In genomic region chr4:155213052-155213751, GRCm38 (mm10) we compare ENCODE assay signal across 10 mouse cellular contexts. TPM values are rescaled to one million over a fixed set of nuclear protein-coding genes. Genes with fewer than 3 reads are reported as not detected.
A peak's percentile ranks its signal among the peaks of the same experiment; 100 is the strongest.
DNase-seq lines count a peak whose midpoint lies in the region; ATAC-seq lines count a peak whose summit lies in the region.
"Had no signal": no experiment of that assay in that cellular context is flagged by ENCODE, and none has a peak within 500 bp of the region (broad histone marks: within the 10 kb centered on the region; RNA-seq: fewer than 3 reads in every experiment).

No protein-coding gene starts in this region.

- no peak overlapping the region for H3K9ac ChIP-seq in neural tube, embryonic 12.5 days
- 0 out of 2 replicates have a peak overlapping the region, but pooled peaks have one; percentile 31 for H3K9ac ChIP-seq in hindbrain, embryonic 11.5 days (ENCODE audit: low read depth, low read length)
- no peak overlapping the region for H3K9ac ChIP-seq in neural tube, embryonic 14.5 days (replicated peaks; ENCODE audit: low read depth, low read length)
- H3K9ac ChIP-seq: embryonic facial prominence, embryonic 15.5 days had no signal

- DNase-seq in neural tube, embryonic 10.5 days (ENCODE audit: extremely low spot score, low spot score), result no peak
- DNase-seq in cerebellum, adult 9-11 months, result peak; percentile 83
- no peak for DNase-seq in hindbrain, embryonic 11.5 days (ENCODE audit: low spot score)
- DNase-seq in spleen, postnatal 4 days (ENCODE audit: low spot score in 2 of 2), result no peak
- DNase-seq in testis, postnatal 14 days (ENCODE audit: low spot score), result no peak
- DNase-seq in adrenal gland, adult 18-20 months (ENCODE audit: low spot score in 2 of 2), result no peak
- DNase-seq: kidney, adult 8-10 months had no signal

- no peaks in the 10 kb centered on the region for H3K27me3 ChIP-seq in neural tube, embryonic 12.5 days (replicated peaks)
- H3K27me3 ChIP-seq in hindbrain, embryonic 11.5 days (ENCODE audit: control insufficient read depth, insufficient read depth, low read length), result no peaks in the 10 kb centered on the region
- no peaks in the 10 kb centered on the region for H3K27me3 ChIP-seq in neural tube, embryonic 14.5 days (ENCODE audit: control insufficient read depth, insufficient read depth, low read length)
- H3K27me3 ChIP-seq: embryonic facial prominence, embryonic 15.5 days had no signal

- no peaks in the 10 kb centered on the region for H3K9me3 ChIP-seq in neural tube, embryonic 12.5 days
- H3K9me3 ChIP-seq in hindbrain, embryonic 11.5 days (ENCODE audit: control insufficient read depth, low read length), result no peaks in the 10 kb centered on the region
- H3K9me3 ChIP-seq in neural tube, embryonic 14.5 days (ENCODE audit: control insufficient read depth, low read length), result no peaks in the 10 kb centered on the region
- H3K9me3 ChIP-seq: embryonic facial prominence, embryonic 15.5 days had no signal

- peak overlapping the region; percentile 33; the same call in 1 of the 2 replicates for H3K4me2 ChIP-seq in neural tube, embryonic 12.5 days (replicated peaks)
- no peak overlapping the region for H3K4me2 ChIP-seq in hindbrain, embryonic 11.5 days (replicated peaks; ENCODE audit: low read depth, low read length)
- 0 out of 2 replicates have a peak overlapping the region, but pooled peaks have one; percentile 17 for H3K4me2 ChIP-seq in neural tube, embryonic 14.5 days (ENCODE audit: low read depth, low read length)
- H3K4me2 ChIP-seq: embryonic facial prominence, embryonic 15.5 days had no signal

- WGBS in neural tube, embryonic 12.5 days, result 56% methylated on average over 9 of the region's 9 CpGs
- WGBS in hindbrain, embryonic 11.5 days, result 71% methylated on average over 9 of the region's 9 CpGs
- 42% methylated on average over 9 of the region's 9 CpGs for WGBS in neural tube, embryonic 14.5 days

- peaks cover 14% of the 10 kb centered on the region for H3K36me3 ChIP-seq in neural tube, embryonic 12.5 days
- no peaks in the 10 kb centered on the region for H3K36me3 ChIP-seq in hindbrain, embryonic 11.5 days (ENCODE audit: control insufficient read depth, insufficient read depth, low read length)
- H3K36me3 ChIP-seq in neural tube, embryonic 14.5 days (ENCODE audit: control insufficient read depth, insufficient read depth, low read length), result no peaks in the 10 kb centered on the region

- H3K4me3 ChIP-seq in neural tube, embryonic 12.5 days, result no peak overlapping the region
- H3K4me3 ChIP-seq in hindbrain, embryonic 11.5 days (ENCODE audit: low read depth, low read length), result no peak overlapping the region
- no peak overlapping the region for H3K4me3 ChIP-seq in neural tube, embryonic 14.5 days (ENCODE audit: low read depth, low read length)
- H3K4me3 ChIP-seq: embryonic facial prominence, embryonic 15.5 days had no signal

- peaks cover 69% of the 10 kb centered on the region for H3K4me1 ChIP-seq in neural tube, embryonic 12.5 days
- H3K4me1 ChIP-seq in hindbrain, embryonic 11.5 days (replicated peaks; ENCODE audit: control insufficient read depth, insufficient read depth, low read length), result peaks cover 24% of the 10 kb centered on the region
- peaks cover 56% of the 10 kb centered on the region for H3K4me1 ChIP-seq in neural tube, embryonic 14.5 days (ENCODE audit: control insufficient read depth, insufficient read depth, low read length)

- ATAC-seq in neural tube, embryonic 12.5 days (ENCODE audit: low FRiP score, low read depth), result no peak
- ATAC-seq in hindbrain, embryonic 11.5 days (ENCODE audit: low FRiP score), result no peak
- peak; percentile 22; the same call in 1 of the 2 replicates for ATAC-seq in neural tube, embryonic 14.5 days (ENCODE audit: low read depth)

- H3K27ac ChIP-seq in neural tube, embryonic 12.5 days, result no peak overlapping the region
- no peak overlapping the region for H3K27ac ChIP-seq in hindbrain, embryonic 11.5 days (ENCODE audit: low read depth, low read length)
- H3K27ac ChIP-seq in neural tube, embryonic 14.5 days (ENCODE audit: low read depth, low read length), result peak overlapping the region; percentile 23; the same call in 1 of the 2 replicates
- H3K27ac ChIP-seq: embryonic facial prominence, embryonic 15.5 days had no signal

RNA-seq across cellular contexts. Expression of gene Ski, which starts 9.2 kb away (rescaled TPM):
- polyA plus RNA-seq in neural tube, embryonic 12.5 days (2016; fragmentation: Nextera tagmentation; extraction: Ambion mirVana), result 12.3 and 13.2 TPM in 2 replicates
- polyA plus RNA-seq in hindbrain, embryonic 11.5 days (2014; fragmentation: Nextera tagmentation; extraction: Ambion mirVana), result 13.4 and 21.0 TPM in 2 replicates
- polyA plus RNA-seq in neural tube, embryonic 14.5 days (2014; fragmentation: Nextera tagmentation; extraction: Ambion mirVana), result 16.8 and 17.7 TPM in 2 replicates
- 10 to 100 TPM; 47.5 to 60.6 TPM for total RNA-seq in adrenal gland, adult 18-20 months (2021)

RNA-seq across cellular contexts. Expression of gene Faap20, which starts 36.4 kb away (rescaled TPM):
- 87.5 and 89.3 TPM in 2 replicates for polyA plus RNA-seq in neural tube, embryonic 12.5 days (2016; fragmentation: Nextera tagmentation; extraction: Ambion mirVana)
- 99.0 and 99.3 TPM in 2 replicates for polyA plus RNA-seq in hindbrain, embryonic 11.5 days (2014; fragmentation: Nextera tagmentation; extraction: Ambion mirVana)
- 70.8 and 71.5 TPM in 2 replicates for polyA plus RNA-seq in neural tube, embryonic 14.5 days (2014; fragmentation: Nextera tagmentation; extraction: Ambion mirVana)
- total RNA-seq in adrenal gland, adult 18-20 months (2021), result 10 to 100 TPM; 46.6 to 54.5 TPM
